Mouse (Mus musculus) lung, embryonic 16.5 days (tissue): ENCODE measurements around the gene Slc30a3. TPM values are rescaled to one million over a fixed set of nuclear protein-coding genes. Genes with fewer than 3 reads are reported as not detected.
"Not testable (repeated sequence)": the region's sequence is repeated elsewhere in the genome, so short reads cannot be mapped to it uniquely, and the experiment has no call there.

Experiments
- ATAC-seq: fragments of 200-750 bp; cut with Nextera tagmentation; 2 replicates; pipeline ENCODE4 v1.8.0; 2017; ENCODE audit warnings: low read depth, mild to moderate bottlenecking, moderate library complexity
- H3K27ac ChIP-seq: fragments of 300-500 bp; sonication (generic); 2 replicates; pipeline ENCODE4 v1.5.1; 2014; ENCODE audit warnings: mild to moderate bottlenecking, control low read depth, low read length
- H3K27me3 ChIP-seq: fragments of 300-500 bp; sonication (generic); 2 replicates; pipeline ENCODE4 v1.6.1; 2014; ENCODE audit warnings: low read depth, low read length, mixed read lengths; ENCODE audit not compliant: control insufficient read depth, insufficient read depth
- H3K36me3 ChIP-seq: fragments of 300-500 bp; sonication (generic); 2 replicates; pipeline ENCODE4 v1.6.1; 2014; ENCODE audit warnings: low read length; ENCODE audit not compliant: control insufficient read depth, insufficient read depth
- H3K4me1 ChIP-seq: fragments of 300-500 bp; sonication (generic); replicated peaks from 2 replicates; pipeline ENCODE4 v1.6.1; 2014; ENCODE audit warnings: low read length, mixed read lengths; ENCODE audit not compliant: control insufficient read depth, insufficient read depth
- H3K4me2 ChIP-seq: fragments of 300-500 bp; sonication (generic); 2 replicates; pipeline ENCODE4 v1.6.1; 2014; ENCODE audit warnings: low read depth, low read length, control low read depth
- H3K4me3 ChIP-seq: fragments of 300-500 bp; sonication (generic); 2 replicates; pipeline ENCODE4 v1.5.1; 2014; ENCODE audit warnings: mild to moderate bottlenecking, low read length, control low read depth
- H3K9ac ChIP-seq: fragments of 300-500 bp; sonication (generic); 2 replicates; pipeline ENCODE4 v1.6.1; 2014; ENCODE audit warnings: low read length, control low read depth
- H3K9me3 ChIP-seq: fragments of 300-500 bp; sonication (generic); 2 replicates; pipeline ENCODE4 v1.6.1; 2016; ENCODE audit warnings: low read length; ENCODE audit not compliant: control insufficient read depth
- WGBS: fragments of 180-500 bp; shearing (Covaris S2); extraction: QIAGEN DNeasy Blood & Tissue Kit; methylation state at CpG from one replicate; pipeline ENCODE4 v1.1.7; 2014; 5-methylcytosine and 5-hydroxymethylcytosine counted together
- polyA plus RNA-seq: library from polyadenylated mRNA; unstranded; fragments of >200 nt; fragmentation: Nextera tagmentation; extraction: Ambion mirVana; gene quantifications from 2 replicates; pipeline ENCODE4 v1.2.1, GENCODE M21; 2015

The Slc30a3 gene
- polyA plus RNA-seq, 1 experiment from 2014 or later, result 0.25 TPM

DNA sequence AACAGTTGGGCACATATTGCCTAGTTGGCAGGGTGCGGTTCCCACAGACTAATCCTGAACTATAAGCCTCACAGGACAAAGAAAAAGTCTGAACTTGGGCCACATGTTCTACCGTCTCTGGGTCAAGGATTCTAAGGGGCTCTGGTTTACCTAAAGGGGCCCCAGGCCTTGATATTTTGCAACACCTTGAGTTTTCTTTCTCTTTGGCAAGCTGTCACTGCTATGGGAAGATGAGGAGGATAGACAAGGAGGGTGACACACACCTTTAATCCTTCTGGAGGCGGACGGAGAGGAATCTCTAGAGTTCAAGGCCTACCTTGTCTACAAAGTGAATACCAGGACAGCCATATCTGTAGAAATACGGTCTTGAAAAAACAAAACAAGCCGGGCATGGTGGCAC lies 61.6 kb downstream of the Slc30a3 start:
- H3K4me2 ChIP-seq, result no peak overlapping the region
- no peak overlapping the region for H3K27ac ChIP-seq
- H3K36me3 ChIP-seq, result peaks cover 4% of the 10 kb centered on the region
- H3K4me1 ChIP-seq, result peaks cover 9% of the 10 kb centered on the region; the same call in 1 of the 2 replicates
- no peak overlapping the region for H3K4me3 ChIP-seq
- whole genome bisulfite sequencing, result 89% methylated on average over 6 of the region's 6 CpGs
- no peaks in the 10 kb centered on the region for H3K27me3 ChIP-seq
- no peak overlapping the region for H3K9ac ChIP-seq
- ATAC-seq, result no peak
- no peaks in the 10 kb centered on the region for H3K9me3 ChIP-seq

DNA sequence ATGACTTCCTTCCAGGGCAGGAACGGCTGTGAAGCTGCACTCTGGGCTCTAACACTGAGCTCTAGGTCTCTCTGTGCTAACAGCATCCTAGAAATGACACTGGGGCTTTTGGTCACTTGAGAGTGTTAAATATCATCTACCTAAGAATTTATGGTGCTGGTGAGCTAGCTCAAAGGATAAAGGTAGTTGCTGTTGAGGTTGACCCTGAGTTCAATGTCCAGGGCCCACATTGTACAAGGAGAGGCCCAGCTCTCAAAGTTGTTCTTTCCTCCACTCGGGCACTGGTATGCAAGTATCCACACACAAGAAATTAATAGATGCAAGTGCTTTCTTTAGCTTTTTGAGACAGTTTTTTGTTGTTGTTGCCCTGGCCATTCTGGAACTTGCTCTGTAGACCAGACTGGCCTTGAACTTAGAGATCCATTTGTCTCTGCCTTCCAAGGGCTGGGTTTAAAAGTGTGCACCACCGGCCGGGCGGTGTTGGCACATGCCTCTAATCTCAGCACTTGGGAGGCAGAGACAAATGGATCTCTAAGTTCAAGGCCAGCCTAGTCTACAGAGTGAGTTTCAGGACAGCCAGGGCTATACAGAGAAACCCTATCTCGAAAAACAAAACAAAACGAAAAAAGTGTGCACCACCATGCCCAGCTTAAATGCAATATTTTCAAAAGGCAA lies 69.7 kb downstream of the Slc30a3 start:
- Histone ChIP-seq H3K4me3 (no peak overlapping the region), H3K9ac (no peak overlapping the region), H3K27ac (no peak overlapping the region), H3K36me3 (peaks cover 5% of the 10 kb centered on the region), H3K4me1 (no peaks in the 10 kb centered on the region), H3K4me2 (no peak overlapping the region), H3K27me3 (no peaks in the 10 kb centered on the region), H3K9me3 (no peaks in the 10 kb centered on the region)
- WGBS, result 89% methylated on average over 7 of the region's 7 CpGs
- no peak for ATAC-seq

DNA sequence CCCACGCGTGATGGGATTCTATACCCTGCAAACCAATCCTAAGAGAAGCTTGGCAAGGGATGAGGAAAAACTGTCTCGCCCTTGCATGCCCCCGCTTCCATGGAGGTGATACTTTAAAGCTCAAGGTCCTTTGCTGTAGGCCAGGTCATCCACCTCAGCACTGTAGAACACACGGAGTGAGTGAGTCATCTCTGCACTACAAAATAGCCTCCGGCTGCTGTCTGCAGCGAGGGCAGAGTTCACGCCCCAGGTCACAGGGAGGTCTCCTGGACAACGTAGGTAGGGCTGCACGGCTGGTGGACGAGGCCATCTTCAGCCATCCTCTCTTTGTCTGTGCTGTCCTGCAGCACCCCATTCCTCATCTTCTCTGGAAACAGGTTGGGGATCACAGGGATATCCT lies 71.5 kb downstream of the Slc30a3 start:
- WGBS, result 82% methylated on average over 11 of the region's 11 CpGs
- not testable (repeated sequence) for H3K4me1 ChIP-seq, H3K27ac ChIP-seq, H3K9ac ChIP-seq, H3K27me3 ChIP-seq, ATAC-seq, H3K4me3 ChIP-seq, H3K9me3 ChIP-seq, H3K4me2 ChIP-seq, H3K36me3 ChIP-seq

Other genes starting within 250 kb of the Slc30a3 start
- gene Tmem214, start 240.2 kb downstream of the Slc30a3 start, polyA plus RNA-seq, result 79.8 and 84.4 TPM in 2 replicates
- 20.9 and 21.2 TPM in 2 replicates for gene Agbl5, start 219.5 kb downstream of the Slc30a3 start, polyA plus RNA-seq
- gene Ost4, start 200.4 kb downstream of the Slc30a3 start, polyA plus RNA-seq, result 446 TPM in 2 replicates
- 212 and 225 TPM in 2 replicates for gene Emilin1, start 194.8 kb downstream of the Slc30a3 start, polyA plus RNA-seq
- 13.2 and 15.0 TPM in 2 replicates for gene Khk, start 186.8 kb downstream of the Slc30a3 start, polyA plus RNA-seq
- gene Cgref1, start 162.6 kb downstream of the Slc30a3 start, polyA plus RNA-seq, result 2.1 and 3.3 TPM in 2 replicates
- 125 and 129 TPM in 2 replicates for gene Preb, start 147.9 kb downstream of the Slc30a3 start, polyA plus RNA-seq
- 0.21 and 0.40 TPM in 2 replicates for gene Tcf23, start 139.6 kb downstream of the Slc30a3 start, polyA plus RNA-seq
- 170 and 172 TPM in 2 replicates for gene Atraid, start 59.9 kb downstream of the Slc30a3 start, polyA plus RNA-seq
- gene Slc5a6, start 59.3 kb downstream of the Slc30a3 start, polyA plus RNA-seq, result 6.1 and 8.2 TPM in 2 replicates
- gene Cad, start 53.5 kb downstream of the Slc30a3 start, polyA plus RNA-seq, result 19.8 and 23.7 TPM in 2 replicates
- not detected in 2 replicates for gene Dnajc5g, start 2.0 kb downstream of the Slc30a3 start, polyA plus RNA-seq
- 0.65 and 2.3 TPM in 2 replicates for gene Trim54, start 8.5 kb upstream of the Slc30a3 start, polyA plus RNA-seq
- not detected in 2 replicates for gene Ucn, start 30.6 kb upstream of the Slc30a3 start, polyA plus RNA-seq
- 59.0 and 61.3 TPM in 2 replicates for gene Mpv17, start 46.0 kb upstream of the Slc30a3 start, polyA plus RNA-seq
- 1.5 and 1.9 TPM in 2 replicates for gene Gm29609, start 71.7 kb upstream of the Slc30a3 start, polyA plus RNA-seq
- 72.4 and 78.2 TPM in 2 replicates for gene Gtf3c2, start 71.9 kb upstream of the Slc30a3 start, polyA plus RNA-seq
- 144 and 145 TPM in 2 replicates for gene Snx17, start 85.0 kb upstream of the Slc30a3 start, polyA plus RNA-seq
- 58.9 and 64.2 TPM in 2 replicates for gene Eif2b4, start 85.2 kb upstream of the Slc30a3 start, polyA plus RNA-seq
- gene Zfp513, start 94.1 kb upstream of the Slc30a3 start, polyA plus RNA-seq, result 5.8 and 6.6 TPM in 2 replicates
- gene Ppm1g, start 112.5 kb upstream of the Slc30a3 start, polyA plus RNA-seq, result 122 and 126 TPM in 2 replicates
- 152 and 162 TPM in 2 replicates for gene Nrbp1, start 132.6 kb upstream of the Slc30a3 start, polyA plus RNA-seq
- gene Gm9970, start 133.0 kb upstream of the Slc30a3 start, polyA plus RNA-seq, result 0.57 and 0.60 TPM in 2 replicates
- gene Krtcap3, start 143.5 kb upstream of the Slc30a3 start, polyA plus RNA-seq, result 38.9 and 40.8 TPM in 2 replicates
- 41.6 and 44.3 TPM in 2 replicates for gene Ift172, start 182.9 kb upstream of the Slc30a3 start, polyA plus RNA-seq
- 28.7 and 34.5 TPM in 2 replicates for gene Fndc4, start 187.8 kb upstream of the Slc30a3 start, polyA plus RNA-seq
- gene Gckr, start 189.2 kb upstream of the Slc30a3 start, polyA plus RNA-seq, result 0.38 and 1.0 TPM in 2 replicates